Comparison of ENCODE assay signal across 8 mouse cellular contexts in genomic region chr9:109875695-109876601, GRCm38 (mm10). TPM values are rescaled to one million over a fixed set of nuclear protein-coding genes. Genes with fewer than 3 reads are reported as not detected.
DNase-seq lines count a peak whose midpoint lies in the region; ATAC-seq and TF ChIP-seq lines count a peak whose summit lies in the region.

No protein-coding gene starts in this region.

- peaks cover 20% of the 10 kb centered on the region for H3K4me1 ChIP-seq in kidney, embryonic 15.5 days
- H3K4me1 ChIP-seq in liver, embryonic 15.5 days (replicated peaks): peaks cover 45% of the 10 kb centered on the region

- no peak for TF ChIP-seq CTCF in C2C12 (IDR thresholded peaks at IDR 0.05; ENCODE audit: control insufficient read depth, insufficient read depth, insufficient read length)

- ATAC-seq in kidney, embryonic 15.5 days (replicated peaks; ENCODE audit: low FRiP score): peak; percentile 81
- ATAC-seq in liver, embryonic 15.5 days (ENCODE audit: insufficient read depth): peak; percentile 81

- H3ac ChIP-seq in C2C12 (ENCODE audit: control insufficient read depth, insufficient read length, low read depth): peak overlapping the region; percentile 99

- peaks cover 39% of the 10 kb centered on the region for H3K36me3 ChIP-seq in C2C12 (ENCODE audit: control insufficient read depth, insufficient read depth)
- H3K36me3 ChIP-seq in kidney, embryonic 15.5 days: peaks cover 39% of the 10 kb centered on the region
- H3K36me3 ChIP-seq in liver, embryonic 15.5 days (replicated peaks): peaks cover 38% of the 10 kb centered on the region

- under 1% methylated on average over 76 of the region's 76 CpGs for WGBS in kidney, embryonic 15.5 days
- under 1% methylated on average over 74 of the region's 76 CpGs for WGBS in liver, embryonic 15.5 days (ENCODE audit: insufficient replicate concordance)

- H3K79me2 ChIP-seq in C2C12 (ENCODE audit: control insufficient read depth, insufficient read depth): peaks cover 55% of the 10 kb centered on the region

- no peaks in the 10 kb centered on the region for H3K27me3 ChIP-seq in C2C12 (ENCODE audit: control insufficient read depth, insufficient read depth, insufficient read length)
- H3K27me3 ChIP-seq in kidney, embryonic 15.5 days: no peaks in the 10 kb centered on the region
- no peaks in the 10 kb centered on the region for H3K27me3 ChIP-seq in liver, embryonic 15.5 days

- peak overlapping the region; percentile 80 for H3K4me3 ChIP-seq in C2C12 (ENCODE audit: insufficient read depth, poor library complexity, severe bottlenecking)
- peak overlapping the region; percentile 76 for H3K4me3 ChIP-seq in kidney, embryonic 15.5 days (replicated peaks)
- H3K4me3 ChIP-seq in liver, embryonic 15.5 days (replicated peaks): peak overlapping the region; percentile 81

- H3K79me3 ChIP-seq in C2C12 (ENCODE audit: low read depth): peaks cover 44% of the 10 kb centered on the region

- intact Hi-C loops in gastrocnemius, postnatal 14 days (cut with DNase I; ENCODE audit: low total_unique reads): no loop called here

- H3K4me2 ChIP-seq in kidney, embryonic 15.5 days: peak overlapping the region; percentile 87
- H3K4me2 ChIP-seq in liver, embryonic 15.5 days: peak overlapping the region; percentile 95

- H3K9ac ChIP-seq in kidney, embryonic 15.5 days: peak overlapping the region; percentile 88
- peak overlapping the region; percentile 95 for H3K9ac ChIP-seq in liver, embryonic 15.5 days

- DNase-seq in NIH3T3 (ENCODE audit: low read depth): peak; percentile 76
- DNase-seq in embryo, embryonic 10.5 days (ENCODE audit: low spot score): peak; percentile 55
- DNase-seq in gastrocnemius, postnatal 14 days: peak; percentile 70
- DNase-seq in neural tube, embryonic 10.5 days (ENCODE audit: extremely low spot score, low spot score): peak; percentile 65
- peak; percentile 68 to 73 for DNase-seq in thymus, postnatal 36 days

- H3K27ac ChIP-seq in kidney, embryonic 15.5 days: peak overlapping the region; percentile 95
- H3K27ac ChIP-seq in liver, embryonic 15.5 days (replicated peaks): peak overlapping the region; percentile 85

- no peaks in the 10 kb centered on the region for H3K9me3 ChIP-seq in kidney, embryonic 15.5 days (replicated peaks)
- H3K9me3 ChIP-seq in liver, embryonic 15.5 days (replicated peaks): no peaks in the 10 kb centered on the region

TF ChIP-seq in C2C12, 6 proteins besides CTCF, POLR2A, EP300 and RAD21:
- TF ChIP-seq MYOG (IDR thresholded peaks at IDR 0.05; ENCODE audit: control insufficient read depth, extremely low read depth, insufficient read length): no peak
- TF ChIP-seq FOSL1 (IDR thresholded peaks at IDR 0.05; ENCODE audit: insufficient read depth, low read length, poor library complexity, severe bottlenecking): no peak
- TF ChIP-seq USF1 (IDR thresholded peaks at IDR 0.05; ENCODE audit: low read depth): no peak
- no peak for TF ChIP-seq MYOD1 (IDR thresholded peaks at IDR 0.05; ENCODE audit: control insufficient read depth, insufficient read length, low read depth)
- no peak for TF ChIP-seq CEBPB (IDR thresholded peaks at IDR 0.05; ENCODE audit: low read depth)
- no peak for TF ChIP-seq MAX (IDR thresholded peaks at IDR 0.05)
TF ChIP-seq in C2C12: peak in this region for 0.

RNA-seq across cellular contexts. Expression of gene Cdc25a, which starts 0.6 kb away (rescaled TPM):
- polyA plus RNA-seq in C2C12 (2012; fragmentation: generic; extraction: Trizol): 23.3 TPM
- total RNA-seq in gastrocnemius, postnatal 14 days (2021): 1 to 10 TPM; 3.9 to 4.8 TPM
- 26.3 and 29.5 TPM in 2 replicates for polyA plus RNA-seq in kidney, embryonic 15.5 days (2015; fragmentation: Nextera tagmentation; extraction: Ambion mirVana)
- 12.7 and 13.3 TPM in 2 replicates for polyA plus RNA-seq in liver, embryonic 15.5 days (2015; fragmentation: Nextera tagmentation; extraction: Ambion mirVana)

RNA-seq across cellular contexts. Expression of gene Camp, which starts 26.5 kb away (rescaled TPM):
- polyA plus RNA-seq in C2C12 (2012; fragmentation: generic; extraction: Trizol): not detected
- total RNA-seq in gastrocnemius, postnatal 14 days (2021): not detected
- polyA plus RNA-seq in kidney, embryonic 15.5 days (2015; fragmentation: Nextera tagmentation; extraction: Ambion mirVana): 3.1 and 4.5 TPM in 2 replicates
- 281 and 299 TPM in 2 replicates for polyA plus RNA-seq in liver, embryonic 15.5 days (2015; fragmentation: Nextera tagmentation; extraction: Ambion mirVana)

RNA-seq across cellular contexts. Expression of gene Nme6, which starts 43.4 kb away (rescaled TPM):
- polyA plus RNA-seq in C2C12 (2012; fragmentation: generic; extraction: Trizol): 46.5 TPM
- total RNA-seq in gastrocnemius, postnatal 14 days (2021): 10 to 100 TPM; 18.9 to 20.6 TPM
- polyA plus RNA-seq in kidney, embryonic 15.5 days (2015; fragmentation: Nextera tagmentation; extraction: Ambion mirVana): 70.2 and 78.4 TPM in 2 replicates
- 51.1 and 55.1 TPM in 2 replicates for polyA plus RNA-seq in liver, embryonic 15.5 days (2015; fragmentation: Nextera tagmentation; extraction: Ambion mirVana)

RNA-seq across cellular contexts. Expression of gene Map4, which starts 55.3 kb away (rescaled TPM):
- polyA plus RNA-seq in C2C12 (2012; fragmentation: generic; extraction: Trizol): 135 TPM
- total RNA-seq in gastrocnemius, postnatal 14 days (2021): 100 to 1,000 TPM; 451 to 486 TPM
- polyA plus RNA-seq in kidney, embryonic 15.5 days (2015; fragmentation: Nextera tagmentation; extraction: Ambion mirVana): 56.2 and 62.0 TPM in 2 replicates
- 11.9 and 12.7 TPM in 2 replicates for polyA plus RNA-seq in liver, embryonic 15.5 days (2015; fragmentation: Nextera tagmentation; extraction: Ambion mirVana)

Comparison
In these comparisons a context has a peak if more than half of its experiments do, and no peak if none do; other contexts are left out.
1. Peak in every context shown above with its lines: DNase-seq, ATAC-seq, H3K4me3 ChIP-seq and H3K27ac ChIP-seq.
2. RNA of gene Camp, which starts 26.5 kb away (polyA plus RNA-seq): 281 to 299 TPM in liver, embryonic 15.5 days; 3.1 to 4.5 TPM in kidney, embryonic 15.5 days and not detected in C2C12 (single experiment); every median in the first group is over 10 times any median in the second.